Mouse (Mus musculus): ENCODE measurements around the gene Ambra1. TPM values are rescaled to one million over a fixed set of nuclear protein-coding genes. Genes with fewer than 3 reads are reported as not detected.

The Ambra1 gene
- total RNA-seq, 1 experiment, result 27.0 TPM

- peak overlapping the region; percentile 85 for H3K27ac ChIP-seq (ENCODE audit: insufficient read depth, low read depth, low read length, poor library complexity, severe bottlenecking)
- H3K9ac ChIP-seq (ENCODE audit: insufficient read depth, low read depth, low read length, poor library complexity, severe bottlenecking), result peak overlapping the region; percentile 94
- H3K36me3 ChIP-seq (ENCODE audit: control insufficient read depth, insufficient read depth, low read length, poor library complexity, severe bottlenecking), result peaks cover 8% of the 10 kb centered on the region; the same call in 1 of the 2 replicates
- no peaks in the 10 kb centered on the region for H3K9me3 ChIP-seq (ENCODE audit: control insufficient read depth, insufficient read depth, low read depth, low read length)
- DNase-seq (ENCODE audit: low read depth, low spot score), result no peak
- TF ChIP-seq MAFK (IDR thresholded peaks at IDR 0.05; ENCODE audit: insufficient read depth, low read depth, low read length), result no peak
- no peak for TF ChIP-seq ZC3H11A (IDR thresholded peaks at IDR 0.05; ENCODE audit: borderline replicate concordance, low read depth, low read length)
- no peak for TF ChIP-seq HCFC1 (IDR thresholded peaks at IDR 0.05; ENCODE audit: borderline replicate concordance, insufficient read depth, low read length)
- no peak for TF ChIP-seq ZNF384 (IDR thresholded peaks at IDR 0.05; ENCODE audit: low read depth, low read length)
- no peak for TF ChIP-seq CHD2 (IDR thresholded peaks at IDR 0.05; ENCODE audit: low read depth, low read length)
- in situ Hi-C loops (cut with MboI; ENCODE audit: low sequenced_read_pairs in 2 of 2, unreplicated experiment in 2 of 2), result no loop called here
- H3K4me3 ChIP-seq (ENCODE audit: insufficient read depth in 1 of 2, low read depth in 1 of 2, low read length in 2 of 2, poor library complexity in 1 of 2, severe bottlenecking in 1 of 2), result peak overlapping the region; percentile 85 to 95
- peaks cover 0 to 3% of the 10 kb centered on the region in 2 experiments; a peak in 1 of 4 replicates for H3K4me1 ChIP-seq (ENCODE audit: control insufficient read depth in 2 of 2, insufficient read depth in 2 of 2, low read length in 2 of 2, poor library complexity in 1 of 2)
Measured at GRCm38 (mm10) chr2:91711256-91711925, 18.5 kb upstream of the Ambra1 start.

GRCm38 (mm10) chr2:91714921-91715320 lies 15.0 kb upstream of the Ambra1 start:
- in situ Hi-C loops (cut with MboI; ENCODE audit: low sequenced_read_pairs in 2 of 2, unreplicated experiment in 2 of 2), result no loop called here
- Histone ChIP-seq H3K4me3 (ENCODE audit: insufficient read depth in 1 of 2, low read depth in 1 of 2, low read length in 2 of 2, poor library complexity in 1 of 2, severe bottlenecking in 1 of 2) (no peak overlapping the region), H3K4me1 (ENCODE audit: control insufficient read depth in 2 of 2, insufficient read depth in 2 of 2, low read length in 2 of 2, poor library complexity in 1 of 2) (peaks cover 0 to 3% of the 10 kb centered on the region in 2 experiments; a peak in 1 of 4 replicates), H3K9ac (ENCODE audit: insufficient read depth, low read depth, low read length, poor library complexity, severe bottlenecking) (no peak overlapping the region), H3K9me3 (ENCODE audit: control insufficient read depth, insufficient read depth, low read depth, low read length) (no peaks in the 10 kb centered on the region), H3K36me3 (ENCODE audit: control insufficient read depth, insufficient read depth, low read length, poor library complexity, severe bottlenecking) (peaks cover 8% of the 10 kb centered on the region; the same call in 1 of the 2 replicates), H3K27ac (ENCODE audit: insufficient read depth, low read depth, low read length, poor library complexity, severe bottlenecking) (no peak overlapping the region)
- no peak for DNase-seq (ENCODE audit: low read depth, low spot score)
- no peak for TF ChIP-seq HCFC1 (IDR thresholded peaks at IDR 0.05; ENCODE audit: borderline replicate concordance, insufficient read depth, low read length)
- no peak for TF ChIP-seq MAFK (IDR thresholded peaks at IDR 0.05; ENCODE audit: insufficient read depth, low read depth, low read length)
- TF ChIP-seq CHD2 (IDR thresholded peaks at IDR 0.05; ENCODE audit: low read depth, low read length), result no peak
- TF ChIP-seq ZNF384 (IDR thresholded peaks at IDR 0.05; ENCODE audit: low read depth, low read length), result no peak
- TF ChIP-seq ZC3H11A (IDR thresholded peaks at IDR 0.05; ENCODE audit: borderline replicate concordance, low read depth, low read length), result no peak

GRCm38 (mm10) chr2:91718276-91718675 lies 11.7 kb upstream of the Ambra1 start:
- peaks cover 7% of the 10 kb centered on the region for H3K36me3 ChIP-seq (ENCODE audit: control insufficient read depth, insufficient read depth, low read length, poor library complexity, severe bottlenecking)
- in situ Hi-C loops (cut with MboI; ENCODE audit: low sequenced_read_pairs in 2 of 2, unreplicated experiment in 2 of 2), result no loop called here
- H3K4me3 ChIP-seq (ENCODE audit: insufficient read depth in 1 of 2, low read depth in 1 of 2, low read length in 2 of 2, poor library complexity in 1 of 2, severe bottlenecking in 1 of 2), result no peak overlapping the region
- TF ChIP-seq HCFC1 (IDR thresholded peaks at IDR 0.05; ENCODE audit: borderline replicate concordance, insufficient read depth, low read length) (no peak), CHD2 (IDR thresholded peaks at IDR 0.05; ENCODE audit: low read depth, low read length) (no peak), ZC3H11A (IDR thresholded peaks at IDR 0.05; ENCODE audit: borderline replicate concordance, low read depth, low read length) (no peak), ZNF384 (IDR thresholded peaks at IDR 0.05; ENCODE audit: low read depth, low read length) (no peak), MAFK (IDR thresholded peaks at IDR 0.05; ENCODE audit: insufficient read depth, low read depth, low read length) (no peak)
- H3K9me3 ChIP-seq (ENCODE audit: control insufficient read depth, insufficient read depth, low read depth, low read length), result no peaks in the 10 kb centered on the region
- no peak overlapping the region for H3K9ac ChIP-seq (ENCODE audit: insufficient read depth, low read depth, low read length, poor library complexity, severe bottlenecking)
- no peaks in the 10 kb centered on the region for H3K4me1 ChIP-seq (ENCODE audit: control insufficient read depth in 2 of 2, insufficient read depth in 2 of 2, low read length in 2 of 2, poor library complexity in 1 of 2)
- no peak overlapping the region for H3K27ac ChIP-seq (ENCODE audit: insufficient read depth, low read depth, low read length, poor library complexity, severe bottlenecking)
- DNase-seq (ENCODE audit: low read depth, low spot score), result no peak

GRCm38 (mm10) chr2:91723382-91723781 lies 6.6 kb upstream of the Ambra1 start:
- H3K27ac ChIP-seq (ENCODE audit: insufficient read depth, low read depth, low read length, poor library complexity, severe bottlenecking), result no peak overlapping the region
- H3K4me3 ChIP-seq (ENCODE audit: insufficient read depth in 1 of 2, low read depth in 1 of 2, low read length in 2 of 2, poor library complexity in 1 of 2, severe bottlenecking in 1 of 2), result no peak overlapping the region

More at GRCm38 (mm10) chr2:91723382-91723781, 6.6 kb upstream of the Ambra1 start:
- Histone ChIP-seq H3K36me3 (ENCODE audit: control insufficient read depth, insufficient read depth, low read length, poor library complexity, severe bottlenecking) (peaks cover 5% of the 10 kb centered on the region), H3K9ac (ENCODE audit: insufficient read depth, low read depth, low read length, poor library complexity, severe bottlenecking) (no peak overlapping the region), H3K9me3 (ENCODE audit: control insufficient read depth, insufficient read depth, low read depth, low read length) (no peaks in the 10 kb centered on the region), H3K4me1 (ENCODE audit: control insufficient read depth in 2 of 2, insufficient read depth in 2 of 2, low read length in 2 of 2, poor library complexity in 1 of 2) (no peaks in the 10 kb centered on the region)
- in situ Hi-C loops (cut with MboI; ENCODE audit: low sequenced_read_pairs in 2 of 2, unreplicated experiment in 2 of 2), result no loop called here
- TF ChIP-seq ZNF384 (IDR thresholded peaks at IDR 0.05; ENCODE audit: low read depth, low read length) (no peak), HCFC1 (IDR thresholded peaks at IDR 0.05; ENCODE audit: borderline replicate concordance, insufficient read depth, low read length) (no peak), CHD2 (IDR thresholded peaks at IDR 0.05; ENCODE audit: low read depth, low read length) (no peak), ZC3H11A (IDR thresholded peaks at IDR 0.05; ENCODE audit: borderline replicate concordance, low read depth, low read length) (no peak), MAFK (IDR thresholded peaks at IDR 0.05; ENCODE audit: insufficient read depth, low read depth, low read length) (no peak)
- DNase-seq (ENCODE audit: low read depth, low spot score), result no peak

Data from ES-E14 (cell line).